Mouse (Mus musculus) intestine, embryonic 16.5 days (tissue): ENCODE measurements around the gene D930048N14Rik. TPM values are rescaled to one million over a fixed set of nuclear protein-coding genes. Genes with fewer than 3 reads are reported as not detected.
"Not testable (repeated sequence)": the region's sequence is repeated elsewhere in the genome, so short reads cannot be mapped to it uniquely, and the experiment has no call there.

Source experiments
- ATAC-seq: fragments of 200-750 bp; cut with Nextera tagmentation; 2 replicates; pipeline ENCODE4 v1.8.0; 2017; ENCODE audit warnings: moderate TSS enrichment, moderate library complexity
- H3K27ac ChIP-seq: fragments of 300-500 bp; sonication (generic); 2 replicates; pipeline ENCODE4 v1.5.1; 2014; ENCODE audit warnings: mild to moderate bottlenecking, low read length
- H3K27me3 ChIP-seq: fragments of 300-500 bp; sonication (generic); replicated peaks from 2 replicates; pipeline ENCODE4 v1.6.1; 2014; ENCODE audit warnings: low read length, control low read depth, mixed read lengths; ENCODE audit not compliant: control insufficient read depth, insufficient read depth
- H3K36me3 ChIP-seq: fragments of 300-500 bp; sonication (generic); 2 replicates; pipeline ENCODE4 v1.6.1; 2014; ENCODE audit warnings: low read length, control low read depth; ENCODE audit not compliant: control insufficient read depth, insufficient read depth
- H3K4me1 ChIP-seq: fragments of 300-500 bp; sonication (generic); 2 replicates; pipeline ENCODE4 v1.6.1; 2014; ENCODE audit warnings: low read length, control low read depth, mixed read lengths; ENCODE audit not compliant: control insufficient read depth, insufficient read depth
- H3K4me2 ChIP-seq: fragments of 300-500 bp; sonication (generic); 2 replicates; pipeline ENCODE4 v1.6.1; 2014; ENCODE audit warnings: low read depth, low read length, control low read depth
- H3K4me3 ChIP-seq: fragments of 300-500 bp; sonication (generic); 2 replicates; pipeline ENCODE4 v1.5.1; 2014; ENCODE audit warnings: mild to moderate bottlenecking, low read length
- H3K9ac ChIP-seq: fragments of 300-500 bp; sonication (generic); 2 replicates; pipeline ENCODE4 v1.6.1; 2014; ENCODE audit warnings: low read depth, low read length
- H3K9me3 ChIP-seq: fragments of 300-500 bp; sonication (generic); 2 replicates; pipeline ENCODE4 v1.6.1; 2016; ENCODE audit warnings: low read length, control low read depth; ENCODE audit not compliant: control insufficient read depth
- WGBS: fragments of 180-500 bp; shearing (Covaris S2); extraction: QIAGEN DNeasy Blood & Tissue Kit; methylation state at CpG from one replicate; pipeline ENCODE4 v1.1.7; 2014; 5-methylcytosine and 5-hydroxymethylcytosine counted together
- polyA plus RNA-seq: library from polyadenylated mRNA; unstranded; fragments of >200 nt; fragmentation: Nextera tagmentation; extraction: Ambion mirVana; gene quantifications from 2 replicates; pipeline ENCODE4 v1.2.1, GENCODE M21; 2015

D930048N14Rik gene
- polyA plus RNA-seq, 1 experiment from 2014 or later: 3.7 TPM

- Histone ChIP-seq H3K4me1 (peaks cover 6% of the 10 kb centered on the region; the same call in 1 of the 2 replicates), H3K27me3 (no peaks in the 10 kb centered on the region), H3K4me2 (no peak overlapping the region), H3K36me3 (no peaks in the 10 kb centered on the region), H3K9me3 (no peaks in the 10 kb centered on the region), H3K27ac (no peak overlapping the region), H3K9ac (no peak overlapping the region), H3K4me3 (no peak overlapping the region)
- no peak for ATAC-seq
- 86% methylated on average over 10 of the region's 10 CpGs for WGBS
Measured at GRCm38 (mm10) chr11:51656798-51657521, 6.2 kb downstream of the D930048N14Rik start.

GRCm38 (mm10) chr11:51658291-51658690, 7.5 kb downstream of the D930048N14Rik start:
- Histone ChIP-seq H3K4me2 (no peak overlapping the region), H3K27me3 (no peaks in the 10 kb centered on the region), H3K27ac (no peak overlapping the region), H3K9ac (no peak overlapping the region), H3K4me3 (no peak overlapping the region), H3K4me1 (peaks cover 6% of the 10 kb centered on the region; the same call in 1 of the 2 replicates), H3K9me3 (no peaks in the 10 kb centered on the region), H3K36me3 (no peaks in the 10 kb centered on the region)
- WGBS: 59% methylated on average over 7 of the region's 7 CpGs
- ATAC-seq: no peak

GRCm38 (mm10) chr11:51658705-51659104, 8.0 kb downstream of the D930048N14Rik start:
- Histone ChIP-seq H3K4me2 (no peak overlapping the region), H3K27me3 (no peaks in the 10 kb centered on the region), H3K36me3 (no peaks in the 10 kb centered on the region), H3K4me3 (no peak overlapping the region), H3K9ac (no peak overlapping the region), H3K9me3 (no peaks in the 10 kb centered on the region), H3K4me1 (peaks cover 6% of the 10 kb centered on the region; the same call in 1 of the 2 replicates), H3K27ac (no peak overlapping the region)
- WGBS: 43% methylated on average over 6 of the region's 6 CpGs
- peak; percentile 78; the same call in 1 of the 2 replicates for ATAC-seq

- H3K4me3 ChIP-seq: no peak overlapping the region
- peaks cover 6% of the 10 kb centered on the region; the same call in 1 of the 2 replicates for H3K4me1 ChIP-seq
- H3K27me3 ChIP-seq: no peaks in the 10 kb centered on the region
- no peaks in the 10 kb centered on the region for H3K36me3 ChIP-seq
- H3K9ac ChIP-seq: no peak overlapping the region
- WGBS: 85% methylated on average over 16 of the region's 16 CpGs
- no peak overlapping the region for H3K4me2 ChIP-seq
- H3K9me3 ChIP-seq: no peaks in the 10 kb centered on the region
- ATAC-seq: no peak
- H3K27ac ChIP-seq: no peak overlapping the region
Measured at GRCm38 (mm10) chr11:51661867-51662365, 11.2 kb downstream of the D930048N14Rik start.

GRCm38 (mm10) chr11:51662632-51663031, 11.9 kb downstream of the D930048N14Rik start:
- H3K9me3 ChIP-seq: no peaks in the 10 kb centered on the region
- H3K36me3 ChIP-seq: no peaks in the 10 kb centered on the region
- H3K4me3 ChIP-seq: no peak overlapping the region
- no peak overlapping the region for H3K9ac ChIP-seq
- H3K4me1 ChIP-seq: peaks cover 6% of the 10 kb centered on the region; the same call in 1 of the 2 replicates
- no peak overlapping the region for H3K4me2 ChIP-seq
- H3K27ac ChIP-seq: no peak overlapping the region
- ATAC-seq: no peak
- 76% methylated on average over 7 of the region's 7 CpGs for WGBS
- H3K27me3 ChIP-seq: no peaks in the 10 kb centered on the region

GRCm38 (mm10) chr11:51664747-51665146, 14.0 kb downstream of the D930048N14Rik start:
- not testable (repeated sequence) for ATAC-seq, H3K9ac ChIP-seq, H3K36me3 ChIP-seq, H3K4me1 ChIP-seq, H3K4me3 ChIP-seq, H3K4me2 ChIP-seq, H3K27me3 ChIP-seq, H3K9me3 ChIP-seq, H3K27ac ChIP-seq
- 96% methylated on average over 7 of the region's 7 CpGs for WGBS

- Histone ChIP-seq H3K4me2 (no peak overlapping the region), H3K4me3 (no peak overlapping the region), H3K27ac (no peak overlapping the region), H3K27me3 (no peaks in the 10 kb centered on the region), H3K9me3 (no peaks in the 10 kb centered on the region), H3K36me3 (no peaks in the 10 kb centered on the region), H3K9ac (no peak overlapping the region), H3K4me1 (no peaks in the 10 kb centered on the region)
- 91% methylated on average over 7 of the region's 7 CpGs for WGBS
- ATAC-seq: no peak
Measured at GRCm38 (mm10) chr11:51670846-51671245, 20.1 kb downstream of the D930048N14Rik start.

GRCm38 (mm10) chr11:51671376-51671775, 20.6 kb downstream of the D930048N14Rik start:
- Histone ChIP-seq H3K9me3 (no peaks in the 10 kb centered on the region), H3K27ac (no peak overlapping the region), H3K4me2 (no peak overlapping the region), H3K9ac (no peak overlapping the region), H3K27me3 (no peaks in the 10 kb centered on the region), H3K36me3 (no peaks in the 10 kb centered on the region), H3K4me1 (no peaks in the 10 kb centered on the region), H3K4me3 (no peak overlapping the region)
- WGBS: 74% methylated on average over 2 of the region's 2 CpGs
- ATAC-seq: no peak

- 79% methylated on average over 9 of the region's 9 CpGs for WGBS
- no peak overlapping the region for H3K9ac ChIP-seq
- no peaks in the 10 kb centered on the region for H3K9me3 ChIP-seq
- no peaks in the 10 kb centered on the region for H3K4me1 ChIP-seq
- H3K27me3 ChIP-seq: no peaks in the 10 kb centered on the region
- no peak overlapping the region for H3K4me2 ChIP-seq
- ATAC-seq: no peak
- no peak overlapping the region for H3K27ac ChIP-seq
- no peaks in the 10 kb centered on the region for H3K36me3 ChIP-seq
- no peak overlapping the region for H3K4me3 ChIP-seq
Measured at GRCm38 (mm10) chr11:51673291-51673690, 22.5 kb downstream of the D930048N14Rik start.
